Mouse (Mus musculus): ENCODE measurements at regions not wholly inside any gene's neighbourhood (a gene's known extent, or its start where the extent isn't known, plus 50 kb on each side); places are given as distances from the start of the nearest gene placed in this dataset.
A peak's percentile ranks its signal among the peaks of the same experiment; 100 is the strongest.

DNA sequence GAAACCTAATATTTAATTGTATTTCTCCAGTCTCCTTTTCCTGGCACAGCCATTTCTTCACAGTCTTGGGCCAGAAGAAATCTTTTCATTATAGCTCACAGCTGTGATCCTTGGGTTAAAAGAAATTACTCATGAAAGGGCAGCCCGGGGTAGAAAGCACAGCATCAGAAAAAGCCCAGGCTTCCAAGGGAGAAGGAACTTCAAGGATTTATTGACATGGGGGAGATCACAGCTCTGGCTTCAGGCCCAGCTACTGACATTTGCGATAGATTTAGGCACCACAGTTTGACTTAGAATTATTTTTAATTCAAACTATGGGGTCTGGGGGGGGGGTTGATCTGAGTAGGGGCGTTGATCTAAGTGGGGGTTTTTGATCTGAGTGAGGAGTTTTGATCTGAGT lies 291.3 kb downstream of the Gm9195 start:
- no peak for DNase-seq

DNA sequence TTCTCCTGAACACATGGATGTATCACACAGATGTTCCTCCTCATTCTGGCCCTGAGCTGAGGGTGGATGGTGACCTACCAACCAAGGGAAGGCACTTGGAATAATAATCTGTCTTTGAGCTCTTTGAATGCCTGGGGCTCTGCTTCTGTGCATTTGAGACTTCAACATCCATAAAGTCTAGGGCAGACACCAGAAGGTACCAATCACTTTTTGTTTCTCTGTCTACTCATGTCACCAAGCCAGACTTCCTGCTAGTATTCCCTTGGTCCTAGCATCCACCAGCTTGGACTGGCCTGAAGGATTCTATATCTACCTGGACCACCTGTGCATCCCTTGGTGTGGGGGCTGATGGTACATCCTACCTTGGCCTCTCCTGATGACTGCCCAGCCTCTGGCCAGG lies 291.7 kb downstream of the Gm9195 start:
- DNase-seq = no peak

DNA sequence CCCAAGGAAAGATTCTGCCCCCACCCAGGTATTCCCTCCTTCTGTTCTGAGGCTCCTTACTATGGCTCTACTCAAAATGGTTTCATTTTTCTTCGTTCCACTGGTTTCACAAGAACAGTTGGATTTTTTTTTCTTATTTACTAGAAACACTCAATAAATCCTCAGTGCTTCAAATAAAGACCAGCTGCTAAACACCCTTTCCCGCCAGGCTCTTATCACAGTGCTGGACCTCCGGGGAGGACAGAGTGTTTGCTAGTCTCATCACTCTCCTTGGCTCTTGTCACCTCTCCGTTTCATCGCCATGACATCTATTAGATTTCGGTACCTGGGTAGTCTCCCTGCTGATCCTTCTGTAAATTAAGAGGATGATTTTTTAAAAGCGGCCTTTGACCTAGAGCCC lies 293.7 kb downstream of the Gm9195 start:
- no peak for DNase-seq

DNA sequence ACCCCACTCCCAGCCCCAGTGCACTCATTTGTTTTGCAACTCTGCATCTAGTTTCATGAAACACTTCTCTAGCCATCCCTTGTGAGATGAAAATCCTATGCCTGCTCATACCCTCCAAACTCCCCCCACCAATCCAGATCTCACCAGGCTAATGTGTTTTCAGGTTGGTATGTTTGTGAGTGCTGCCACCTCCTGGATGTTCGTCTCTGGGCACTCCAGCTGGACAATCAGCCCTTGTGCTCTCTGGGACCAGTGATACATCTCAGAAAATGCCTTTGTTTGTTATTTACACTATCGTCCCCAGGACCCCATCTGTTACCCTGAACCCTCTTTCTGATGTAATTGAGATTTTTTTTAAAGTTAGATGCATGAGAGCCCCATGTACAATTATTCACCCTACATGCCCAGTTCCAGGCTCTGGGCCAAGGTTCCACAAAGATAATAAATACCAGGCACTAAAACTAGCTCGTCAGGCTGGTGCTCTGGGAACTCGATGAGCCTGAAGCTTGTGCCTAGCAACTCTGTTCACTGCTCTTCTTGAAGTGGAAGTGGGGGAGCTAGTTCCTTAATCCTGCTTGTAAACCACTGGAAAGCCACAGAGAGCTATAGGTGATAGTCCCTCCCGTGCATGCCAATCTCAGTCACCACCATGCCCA lies 304.2 kb downstream of the Gm9195 start:
- DNase-seq = peak; percentile 2

DNA sequence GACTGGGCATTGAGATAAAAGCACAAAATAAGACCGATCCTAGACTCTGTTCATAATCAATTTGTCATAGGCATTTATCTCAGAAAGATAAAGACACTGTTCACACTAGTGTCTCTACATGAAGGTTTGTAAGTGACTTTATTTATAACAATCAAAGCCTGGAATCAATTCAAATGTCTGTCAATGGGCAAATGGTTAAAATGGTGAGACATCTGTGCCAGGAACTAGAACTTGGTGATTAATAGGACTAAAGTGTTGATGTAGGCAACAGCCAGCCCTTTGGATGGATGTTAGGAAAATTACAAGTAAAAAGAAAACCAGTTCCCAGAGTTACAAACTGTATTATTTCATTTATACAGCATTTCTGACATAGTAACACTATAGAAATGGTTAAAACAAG lies 315.9 kb downstream of the Gm9195 start:
- no peak for DNase-seq

DNA sequence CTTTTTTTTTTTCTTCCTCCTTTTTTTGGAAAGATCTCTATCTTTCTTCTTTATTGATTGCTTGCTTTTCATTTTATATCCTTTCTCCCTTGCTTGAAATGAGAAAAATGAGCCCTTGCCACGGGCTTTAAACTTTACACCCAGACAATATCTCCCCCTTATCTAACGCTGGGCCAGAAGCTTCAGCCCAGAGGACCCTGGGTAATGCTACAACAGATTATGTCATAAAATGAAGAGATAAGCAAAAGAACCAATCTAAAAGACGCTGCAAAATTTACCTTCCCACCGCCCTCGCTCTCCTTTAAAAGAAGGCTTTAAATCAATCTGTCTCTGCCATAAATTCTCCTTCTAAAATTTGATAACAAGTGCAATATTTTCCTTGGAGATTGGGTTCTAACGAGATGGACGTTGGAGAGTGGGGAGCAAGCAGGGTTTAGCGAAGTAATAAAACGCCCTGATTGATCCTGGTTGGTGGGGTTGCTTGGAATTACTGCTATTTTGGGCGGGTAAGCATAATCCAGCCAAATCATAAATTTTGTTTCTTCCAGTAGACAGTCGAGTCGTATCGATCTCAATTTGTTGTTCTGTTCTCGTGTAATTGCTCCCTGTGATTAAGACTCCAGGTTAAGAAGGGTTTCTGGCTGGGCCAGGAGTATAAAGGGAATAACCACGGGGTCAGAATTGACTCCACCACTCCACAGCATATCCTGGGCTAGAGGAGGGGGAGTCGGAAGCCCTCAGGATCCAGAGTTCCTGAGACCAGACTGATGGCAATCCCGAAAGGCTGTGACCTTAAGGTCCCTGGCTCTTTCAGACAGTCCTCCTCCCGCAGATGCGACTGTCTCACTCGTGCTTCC lies 318.9 kb downstream of the Gm9195 start:
- DNase-seq = no peak

DNA sequence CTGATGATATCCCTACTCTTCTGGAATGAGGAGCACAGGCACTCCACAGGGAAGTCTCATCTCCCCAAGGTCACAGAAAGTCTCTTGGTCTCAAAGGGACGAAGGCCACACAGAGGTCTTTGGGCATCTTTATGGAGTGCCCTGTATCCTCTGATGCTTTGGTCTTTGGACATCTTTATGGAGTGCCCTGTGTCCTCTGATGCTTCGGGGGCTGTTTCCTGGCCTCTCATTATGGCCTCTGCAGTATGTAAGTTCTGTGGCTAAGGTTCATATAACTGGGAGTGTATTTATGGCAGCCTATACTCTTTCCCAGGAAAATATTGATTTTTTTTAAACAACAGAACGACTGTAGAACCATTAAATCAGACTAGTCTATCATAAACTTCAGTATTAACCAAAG lies 319.9 kb downstream of the Gm9195 start:
- no peak for DNase-seq

DNA sequence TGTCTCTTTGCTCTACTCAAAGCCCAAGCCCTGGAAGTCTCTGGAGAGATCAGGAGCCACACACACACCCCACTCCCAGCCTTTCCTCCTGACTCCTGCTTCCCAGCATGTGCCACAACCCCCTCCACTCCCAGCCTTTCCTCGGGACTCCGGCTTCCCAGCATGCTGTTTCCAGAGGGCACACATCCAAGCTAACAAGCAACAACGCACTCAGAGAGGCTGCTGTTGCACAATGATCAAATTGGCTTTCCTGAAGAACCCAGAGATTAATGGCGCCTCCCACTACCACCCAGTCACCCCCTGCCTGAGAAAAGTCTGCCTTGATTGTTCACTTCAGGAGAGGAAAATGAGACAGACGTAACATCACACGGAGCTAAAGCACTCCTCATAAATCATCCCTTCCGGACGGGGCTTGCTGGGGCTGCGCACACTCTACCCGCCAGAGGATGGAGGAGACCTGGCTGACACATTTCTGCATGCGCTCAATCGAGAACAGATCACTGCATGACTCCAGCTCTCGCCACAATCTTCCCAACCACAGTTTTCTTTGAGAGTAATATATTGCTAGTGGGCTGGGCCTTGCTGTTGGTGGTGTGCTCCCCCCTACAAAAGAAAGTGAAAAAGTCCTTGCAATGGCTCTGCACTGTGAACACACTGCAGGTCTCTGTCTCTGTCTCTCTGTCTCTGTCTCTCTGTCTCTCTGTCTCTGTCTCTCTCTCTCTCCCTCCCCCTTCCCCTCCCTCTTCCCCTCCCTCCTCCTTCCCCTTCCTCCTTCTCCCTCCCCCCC lies 332.9 kb downstream of the Gm9195 start:
- no peak for DNase-seq

DNA sequence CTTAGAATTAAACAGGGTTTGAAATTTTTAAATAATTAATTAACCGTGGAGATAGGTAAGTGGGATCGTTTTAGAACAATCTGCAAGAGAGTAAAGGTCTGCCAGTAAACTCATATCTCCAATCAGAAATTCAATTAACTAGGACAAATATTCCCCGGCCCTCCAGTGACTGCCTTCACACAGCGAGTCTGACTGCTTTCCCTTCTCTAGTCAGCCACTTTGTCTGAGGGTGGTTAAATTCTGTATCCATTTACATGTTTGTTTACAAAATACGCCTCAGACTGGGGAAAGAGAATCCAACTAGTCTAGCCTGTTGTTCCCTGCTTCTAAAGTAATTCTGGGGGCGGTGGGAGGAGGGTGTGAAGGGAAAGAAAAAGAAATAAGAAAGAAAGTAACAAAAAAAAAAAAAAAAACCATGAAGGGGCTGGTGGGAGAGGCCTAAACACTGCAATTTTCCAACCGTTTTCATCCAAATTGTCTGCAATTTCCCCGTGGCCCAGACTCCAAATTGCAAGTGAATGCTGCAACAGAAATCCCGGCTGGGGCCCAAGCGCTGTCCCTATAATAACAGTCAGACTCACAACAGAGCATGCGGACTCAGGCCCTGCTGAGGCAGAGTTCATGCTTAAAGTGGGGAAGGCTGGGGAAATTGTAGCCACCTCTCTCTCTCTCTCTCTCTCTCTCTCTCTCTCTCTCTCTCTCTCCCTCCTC lies 336.3 kb downstream of the Gm9195 start:
- DNase-seq = no peak

DNA sequence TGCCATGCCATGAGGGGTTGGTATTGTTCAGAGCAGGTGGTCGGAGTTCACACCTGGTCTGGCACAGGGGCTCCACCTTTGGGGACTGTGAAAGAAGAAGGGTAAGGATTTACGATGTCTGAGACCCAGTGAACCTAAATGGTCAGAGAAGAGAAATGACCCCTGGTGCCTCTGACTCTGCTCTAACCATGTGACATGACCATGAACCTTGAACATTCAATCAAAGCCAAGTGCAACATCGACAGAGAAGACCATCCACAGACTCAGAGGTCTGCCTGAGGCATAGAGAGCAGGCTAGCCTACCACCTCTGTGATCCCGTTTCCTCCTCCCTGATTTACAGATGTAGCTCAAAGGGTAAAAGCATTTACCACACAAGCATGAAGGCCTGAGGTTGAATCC lies 340.0 kb downstream of the Gm9195 start:
- DNase-seq = no peak

DNA sequence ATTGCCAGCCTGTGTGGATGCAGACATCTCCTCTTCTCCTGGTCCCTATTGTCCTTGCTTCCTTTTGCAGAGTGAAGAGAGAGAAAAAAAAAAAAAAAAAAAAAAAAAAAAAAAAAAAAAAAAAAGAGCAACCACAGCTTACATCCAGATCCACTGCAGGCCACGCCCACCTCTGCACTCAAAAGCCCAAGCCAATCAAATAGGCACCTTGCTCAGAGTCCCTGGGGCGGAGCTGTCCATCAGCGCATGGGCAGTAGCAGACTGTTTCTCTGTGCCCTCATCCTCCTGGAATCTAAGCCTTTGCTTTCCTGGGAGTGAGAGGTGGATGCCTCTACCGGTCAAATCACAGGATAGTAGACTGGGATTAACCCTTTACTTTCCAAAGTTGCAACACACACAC lies 342.2 kb downstream of the Gm9195 start:
- DNase-seq = no peak

DNA sequence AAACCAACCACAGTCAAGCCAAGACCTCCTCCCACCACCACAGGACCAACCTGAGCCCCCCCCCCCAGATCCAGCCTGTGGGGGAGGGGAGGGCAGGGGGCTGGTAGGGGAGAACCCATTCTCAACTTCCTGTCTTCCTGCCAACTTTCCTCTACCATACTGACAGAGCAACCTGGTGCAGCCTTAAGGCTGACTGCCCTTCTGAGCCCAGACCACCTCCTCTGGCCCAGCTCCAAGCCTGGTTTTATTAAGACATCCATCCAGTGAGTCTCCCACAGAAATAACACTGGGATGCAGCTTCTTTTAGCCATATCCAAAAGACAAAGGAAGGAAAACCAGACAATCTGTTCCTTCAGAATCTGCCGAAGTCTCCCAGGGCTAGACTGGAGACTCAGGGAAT lies 342.8 kb downstream of the Gm9195 start:
- DNase-seq = no peak

DNA sequence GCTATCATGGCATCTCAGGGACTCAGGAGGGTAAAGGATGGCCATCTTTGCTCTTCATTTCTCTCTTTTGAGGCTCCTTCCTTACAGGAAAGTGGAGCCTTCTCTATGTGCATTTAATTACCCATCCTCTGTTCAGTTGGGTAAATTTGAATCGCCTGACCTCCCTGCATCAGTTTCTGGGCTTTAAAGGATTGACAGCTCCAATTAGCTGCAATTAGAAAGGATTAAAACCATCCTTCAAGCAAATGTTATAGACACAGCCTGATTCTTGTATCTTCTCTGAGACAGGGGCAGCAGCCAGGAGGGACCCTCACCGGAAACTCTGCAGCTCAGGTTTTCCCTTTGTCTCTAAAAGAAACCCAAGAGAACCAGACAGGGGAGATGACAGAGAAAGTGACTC lies 345.3 kb downstream of the Gm9195 start:
- DNase-seq = no peak

DNA sequence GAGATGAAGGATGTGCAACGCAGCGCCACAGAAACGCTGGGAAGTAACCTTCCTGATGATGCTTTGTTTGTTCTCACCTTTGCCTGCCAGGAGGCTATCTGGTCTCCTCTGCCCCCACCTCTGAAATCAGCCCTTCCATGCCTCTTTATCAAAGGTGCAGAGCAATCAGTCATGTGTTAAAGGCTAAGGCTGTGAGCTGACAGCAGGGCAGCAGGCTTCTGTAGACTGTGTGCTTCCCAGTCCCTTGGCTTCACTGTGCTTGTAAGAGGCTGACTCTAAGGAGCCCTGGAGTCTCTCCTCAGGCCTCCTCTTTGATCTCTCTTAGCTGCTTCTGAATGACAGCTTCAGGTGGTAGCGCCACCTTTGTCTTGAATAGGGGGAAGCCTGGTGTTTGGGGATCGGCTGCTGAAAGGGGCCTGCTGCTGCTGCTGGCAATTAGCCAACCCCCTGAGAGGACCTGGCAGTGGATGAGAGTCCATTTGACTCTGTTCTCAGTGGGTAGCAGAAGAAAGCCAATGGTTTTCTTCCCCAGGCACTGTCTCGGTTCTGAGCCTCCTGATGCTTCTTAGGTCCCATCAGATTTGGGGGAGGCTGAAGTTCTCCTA lies 348.7 kb downstream of the Gm9195 start:
- no peak for DNase-seq

DNA sequence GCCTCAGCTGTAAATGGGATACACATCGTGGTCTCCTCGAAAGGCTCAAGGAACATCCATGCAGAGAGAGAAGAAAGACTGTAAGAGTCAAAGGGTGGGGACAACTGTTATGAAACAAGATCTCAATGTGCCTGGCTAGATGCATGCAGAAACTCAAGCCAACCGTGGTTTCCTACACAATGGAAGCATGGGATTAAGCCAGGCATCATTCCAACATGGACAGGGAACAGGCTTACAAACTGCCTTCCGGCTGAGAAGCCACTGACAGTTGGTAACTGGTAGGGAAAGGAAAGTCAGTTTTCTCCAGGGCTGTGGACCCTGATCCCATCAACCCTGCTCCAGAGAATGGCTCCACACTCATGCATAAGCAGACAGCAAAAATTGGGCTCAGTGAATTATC lies 350.5 kb downstream of the Gm9195 start:
- DNase-seq = no peak

DNA sequence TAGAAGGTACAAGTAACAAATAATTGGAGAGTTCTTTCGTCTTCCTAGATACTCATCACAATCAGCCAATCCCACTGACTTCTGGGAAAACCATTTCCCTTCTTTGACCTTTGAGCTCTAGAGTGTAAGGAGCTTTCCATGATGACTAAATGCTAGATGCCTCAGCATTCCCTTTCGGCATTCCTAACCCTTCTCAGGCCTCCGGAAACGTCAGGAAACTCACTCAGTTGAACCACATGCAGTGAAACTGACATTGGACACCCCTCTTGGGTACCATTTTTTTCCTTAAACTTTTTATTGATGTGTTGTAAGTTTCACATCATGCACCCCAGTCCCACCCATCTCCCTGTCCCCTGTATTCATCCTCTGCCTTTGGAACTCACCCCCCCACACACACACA lies 361.5 kb downstream of the Gm9195 start:
- no peak for DNase-seq

DNA sequence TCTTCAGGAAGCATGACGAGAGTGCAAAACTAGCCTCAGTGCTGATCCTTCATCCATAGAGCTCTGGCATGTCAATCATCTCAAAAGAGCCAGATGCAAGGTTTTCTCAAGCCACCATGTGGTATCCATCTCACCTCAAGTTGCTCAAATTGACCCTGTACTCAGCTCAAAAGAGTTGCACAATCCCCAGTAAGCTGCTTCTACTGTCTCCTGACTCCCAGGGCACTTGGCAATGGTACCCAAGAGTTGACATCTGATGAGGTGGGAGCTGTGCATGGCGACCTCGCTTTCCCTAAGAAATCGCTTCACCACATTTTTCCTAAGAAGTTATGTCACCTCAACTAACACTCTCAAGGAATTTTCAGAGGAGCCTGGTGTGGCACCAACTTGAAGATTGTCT lies 369.9 kb downstream of the Gm9195 start:
- DNase-seq = no peak

DNA sequence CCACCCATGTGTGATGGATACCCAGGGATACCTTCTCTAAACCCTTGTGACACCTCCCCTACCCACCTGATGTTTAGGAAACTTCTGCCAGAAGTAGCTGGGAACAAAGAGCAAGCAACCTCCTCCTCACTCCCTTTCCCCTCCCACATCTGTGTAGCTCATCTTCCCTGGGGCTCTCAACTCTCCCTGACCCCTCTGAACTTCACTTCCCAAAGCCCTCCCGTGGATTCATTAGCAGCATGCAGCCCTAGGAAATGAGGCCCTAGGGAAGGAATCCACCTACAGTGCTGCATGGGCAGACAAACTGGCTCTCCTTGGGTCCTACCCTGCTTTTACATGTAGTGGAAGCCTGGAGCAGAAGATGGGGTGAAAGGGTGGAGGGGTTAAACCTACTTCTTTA lies 370.6 kb downstream of the Gm9195 start:
- DNase-seq = no peak

DNA sequence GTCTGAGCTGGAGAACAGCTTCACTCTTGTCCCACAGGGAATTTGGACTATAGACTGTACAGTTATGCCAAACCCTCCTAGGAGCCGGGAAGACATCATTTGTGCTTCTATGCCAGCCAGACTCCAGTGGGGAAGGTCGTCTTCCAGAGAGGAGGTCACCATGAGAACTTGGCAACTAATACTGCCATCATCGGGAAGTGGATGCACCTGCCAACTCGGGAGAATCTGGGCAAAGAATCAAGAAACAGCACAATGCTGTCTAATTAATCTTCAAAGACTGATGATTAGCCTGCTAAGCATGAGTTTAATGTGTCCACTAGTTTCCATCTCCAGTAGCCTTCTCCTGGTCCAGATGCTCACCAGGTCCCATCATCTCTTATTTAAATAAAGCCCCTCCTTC lies 374.8 kb downstream of the Gm9195 start:
- peak; percentile 49 for DNase-seq

DNA sequence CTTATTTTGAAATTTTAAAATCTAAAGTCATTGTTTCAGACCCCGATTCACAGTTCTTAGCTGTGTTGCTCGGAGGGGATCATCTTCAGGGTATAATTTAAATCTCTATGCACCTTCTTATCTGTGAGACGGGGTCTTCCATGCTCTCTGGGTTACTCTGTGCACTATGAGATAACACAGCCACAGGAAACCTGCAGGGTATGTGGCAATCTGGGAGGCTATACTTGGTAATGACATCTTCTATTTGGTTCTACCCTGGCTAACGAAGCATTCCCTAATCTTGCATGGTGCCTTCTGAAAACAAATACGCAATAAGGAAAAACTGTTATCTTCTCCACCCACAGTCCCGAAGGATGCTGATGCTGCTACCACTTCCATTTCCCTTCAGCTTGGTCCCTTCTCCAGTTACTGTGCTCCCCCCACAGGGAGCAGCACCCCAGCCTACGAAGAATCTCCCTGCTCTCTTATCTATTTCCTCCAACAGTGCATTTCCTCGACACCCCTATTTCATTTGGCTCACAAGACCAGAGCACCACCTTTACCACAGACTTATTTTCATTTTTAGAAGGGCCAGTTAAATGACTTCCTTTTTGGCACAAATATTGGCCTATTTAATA lies 378.2 kb downstream of the Gm9195 start:
- no peak for DNase-seq

DNA sequence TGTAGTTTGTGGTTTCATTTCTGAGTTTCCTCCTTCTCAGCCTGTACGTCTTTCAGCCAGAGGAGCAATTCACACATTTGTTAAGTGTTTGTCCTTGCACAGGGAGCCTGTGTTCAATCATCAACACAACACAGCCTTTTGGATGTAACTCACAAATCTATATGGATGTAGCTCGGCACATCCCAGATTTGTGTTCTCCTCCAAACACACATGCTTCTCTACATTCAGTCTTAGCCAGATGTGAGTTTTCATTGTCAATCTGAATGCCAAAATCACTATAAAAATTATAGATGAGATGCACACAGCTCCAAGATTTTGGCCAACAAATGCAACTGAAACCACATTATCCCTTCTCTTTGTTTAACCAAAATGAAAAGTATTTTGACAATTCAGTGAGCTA lies 380.9 kb downstream of the Gm9195 start:
- no peak for DNase-seq

DNA sequence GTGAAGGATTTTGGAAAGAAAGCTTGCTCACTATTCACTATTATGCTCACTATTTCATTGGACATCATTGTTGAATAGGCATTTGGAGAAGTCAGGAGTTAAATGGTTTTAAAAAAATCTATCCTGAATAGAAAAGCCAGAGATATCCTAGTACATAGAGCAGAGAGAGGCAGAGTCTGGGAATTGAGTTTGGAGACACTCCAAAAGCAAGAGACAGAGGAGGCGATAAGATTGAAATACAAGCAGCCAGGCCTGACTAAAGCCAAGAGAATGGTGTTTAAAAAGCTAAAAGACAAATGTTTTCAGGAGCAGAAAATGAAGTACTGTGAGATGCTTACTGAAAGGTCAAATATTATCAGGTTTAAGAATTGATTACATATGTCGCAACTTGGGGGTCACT lies 400.1 kb downstream of the Gm9195 start:
- no peak for DNase-seq

All from cerebellum, adult 11-12 months (tissue).